Mouse (Mus musculus) ES-E14 (cell line): ENCODE measurements around the gene Adgrd1.

Source experiments
- CHD2 ChIP-seq: IDR thresholded peaks from 2 replicates; pipeline ENCODE4 v1.6.1; 2014; ENCODE audit warnings: mild to moderate bottlenecking, low read depth, low read length, inconsistent platforms
- ZNF384 ChIP-seq: IDR thresholded peaks from 2 replicates; pipeline ENCODE4 v1.6.1; 2012; ENCODE audit warnings: low read depth, low read length, inconsistent platforms

- TF ChIP-seq ZNF384 (no peak), CHD2 (no peak)
Observed at GRCm38 (mm10) chr5:129211385-129212031, 115.0 kb downstream of the Adgrd1 start.
